Mouse (Mus musculus) layer of hippocampus, postnatal 14 days (tissue): ENCODE measurements around the gene Ipmk. TPM values are rescaled to one million over a fixed set of nuclear protein-coding genes. Genes with fewer than 3 reads are reported as not detected.

ENCODE experiments used
- total RNA-seq, 2 experiments: library from RNA; stranded (reverse); gene quantifications; 2 replicates each; pipeline ENCODE4 v1.2.3; 2021

The Ipmk gene
- total RNA-seq, 2 experiments from 2014 or later: 33.9 to 36.0 TPM

Other genes starting within 250 kb of the Ipmk start
- gene Bicc1, start 188.1 kb upstream of the Ipmk start, total RNA-seq: 1 to 10 TPM; 5.0 to 5.7 TPM
- gene Tfam, start 109.5 kb upstream of the Ipmk start, total RNA-seq: 10 to 100 TPM; 35.3 to 38.9 TPM
- gene Ube2d1, start 62.5 kb upstream of the Ipmk start, total RNA-seq: 10 to 100 TPM; 56.2 to 62.6 TPM
- gene Cisd1, start 2.8 kb upstream of the Ipmk start, total RNA-seq: 100 to 1,000 TPM; 113 to 126 TPM